Mouse (Mus musculus) CH12F3 (cell line): ENCODE measurements around the gene Nr2c2.

Experiments used
- in situ Hi-C: fragments of 300-500 bp; cut with MboI; formaldehyde crosslinking; loops from 2 replicates; pipeline ENCODE4 v1.14.3; 2020; ENCODE audit warnings: low sequenced_read_pairs

Gene Nr2c2

GRCm38 (mm10) chr6:92100679-92101360 is 9.6 kb downstream of the Nr2c2 start:
- in situ Hi-C loops = no loop called here

- in situ Hi-C loops = no loop called here
Measured at GRCm38 (mm10) chr6:92124547-92124946, 33.4 kb downstream of the Nr2c2 start.

- in situ Hi-C loops = no loop called here
Measured at GRCm38 (mm10) chr6:92126861-92127468, 35.8 kb downstream of the Nr2c2 start.

- in situ Hi-C loops = no loop called here
Measured at GRCm38 (mm10) chr6:92131456-92131855, 40.3 kb downstream of the Nr2c2 start.

- in situ Hi-C loops = no loop called here
Measured at GRCm38 (mm10) chr6:92132021-92132911, 41.1 kb downstream of the Nr2c2 start.

GRCm38 (mm10) chr6:92133617-92134016 is 42.4 kb downstream of the Nr2c2 start:
- in situ Hi-C loops = no loop called here

GRCm38 (mm10) chr6:92136356-92136755 is 45.2 kb downstream of the Nr2c2 start:
- in situ Hi-C loops = no loop called here

GRCm38 (mm10) chr6:92145881-92146280 is 54.7 kb downstream of the Nr2c2 start:
- in situ Hi-C loops = no loop called here

GRCm38 (mm10) chr6:92153774-92154173 is 62.6 kb downstream of the Nr2c2 start:
- in situ Hi-C loops = no loop called here

- in situ Hi-C loops = no loop called here
Measured at GRCm38 (mm10) chr6:92158801-92159200, 67.6 kb downstream of the Nr2c2 start.

GRCm38 (mm10) chr6:92162724-92163123 is 71.5 kb downstream of the Nr2c2 start:
- in situ Hi-C loops = no loop called here

- in situ Hi-C loops = loop anchor here (25.0 kb wide), 1 partner anchor 289 kb away; the partner anchor contains the start of gene Ccdc174
Measured at GRCm38 (mm10) chr6:92176450-92176849, 85.3 kb downstream of the Nr2c2 start.

GRCm38 (mm10) chr6:92183621-92184131 is 92.5 kb downstream of the Nr2c2 start, which contains the start of gene Mrps25:
Mrps25 (minus strand) TSS chr6:92184033.
- in situ Hi-C loops = loop anchor here (10.0 to 25.0 kb wide), 2 partner anchors 89 to 296 kb away; partner anchors contain the start of genes Ccdc174 and Nr2c2

GRCm38 (mm10) chr6:92184178-92184577 is 93.0 kb downstream of the Nr2c2 start:
- in situ Hi-C loops = loop anchor here (10.0 to 25.0 kb wide), 2 partner anchors 89 to 297 kb away; partner anchors contain the start of genes Ccdc174 and Nr2c2

- in situ Hi-C loops = loop anchor here (25.0 kb wide), 1 partner anchor 312 kb away; the partner anchor contains the start of gene Ccdc174
Measured at GRCm38 (mm10) chr6:92199414-92199813, 108.2 kb downstream of the Nr2c2 start.

- in situ Hi-C loops = loop anchor here (10.0 kb wide), 1 partner anchor 51 kb away; no protein-coding TSS in a partner anchor
Measured at GRCm38 (mm10) chr6:92214055-92214772, 123.0 kb downstream of the Nr2c2 start.

- in situ Hi-C loops = loop anchor here (10.0 kb wide), 1 partner anchor 50 kb away; no protein-coding TSS in a partner anchor
Measured at GRCm38 (mm10) chr6:92214773-92215449, 123.7 kb downstream of the Nr2c2 start, which contains the start of gene Rbsn. Rbsn (minus strand) TSS chr6:92214925.

- in situ Hi-C loops = loop anchor here (10.0 kb wide), 1 partner anchor 45 kb away; no protein-coding TSS in a partner anchor
Measured at GRCm38 (mm10) chr6:92219445-92219844, 128.3 kb downstream of the Nr2c2 start.

- in situ Hi-C loops = no loop called here
Measured at GRCm38 (mm10) chr6:92221604-92222003, 130.4 kb downstream of the Nr2c2 start.
